Mouse (Mus musculus): ENCODE measurements around the gene Ripply2.

- TF ChIP-seq EP300 (IDR thresholded peaks at IDR 0.05): no peak
- no peak for TF ChIP-seq CTCF (IDR thresholded peaks at IDR 0.05)
Observed at GRCm38 (mm10) chr9:87062337-87062736, 47.0 kb downstream of the Ripply2 start.
